Mouse (Mus musculus): ENCODE measurements around the gene Mycn.

DNA sequence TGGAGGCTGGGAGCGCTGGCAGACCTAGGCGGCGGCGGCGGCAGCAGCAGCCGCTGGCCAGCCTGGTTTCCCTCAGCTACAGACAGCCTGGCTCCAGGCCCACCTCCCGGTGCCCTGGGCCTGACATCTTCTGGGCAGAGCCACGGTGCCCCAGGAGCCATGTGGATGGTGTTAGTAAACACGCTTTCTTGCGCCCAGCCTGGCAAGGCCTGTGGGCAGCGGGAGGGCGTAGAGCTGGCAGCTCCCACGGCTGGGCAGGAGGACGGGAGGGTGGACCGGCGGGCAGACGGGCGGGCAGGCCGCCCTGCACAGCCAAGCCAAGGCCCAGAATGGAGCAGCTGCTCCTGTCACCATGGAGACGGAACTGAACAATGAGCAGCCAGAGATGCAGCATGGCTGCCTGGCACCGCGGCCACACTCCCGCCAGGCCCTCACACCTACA is 37.2 kb downstream of the Mycn start:
- no peak for TF ChIP-seq CTCF (IDR thresholded peaks at IDR 0.05)
- no peak for TF ChIP-seq EP300 (IDR thresholded peaks at IDR 0.05)
